Mouse (Mus musculus) midbrain, embryonic 12.5 days (tissue): ENCODE measurements around the gene Htra3. TPM values are rescaled to one million over a fixed set of nuclear protein-coding genes. Genes with fewer than 3 reads are reported as not detected.

ENCODE experiments used
- ATAC-seq: fragments of 200-750 bp; cut with Nextera tagmentation; 2 replicates; pipeline ENCODE4 v1.8.0; 2017; ENCODE audit warnings: low read depth, moderate TSS enrichment, moderate library complexity; ENCODE audit not compliant: low FRiP score
- H3K27ac ChIP-seq: fragments of 300-500 bp; sonication (generic); replicated peaks from 2 replicates; pipeline ENCODE4 v1.5.1; 2016; ENCODE audit warnings: mild to moderate bottlenecking
- H3K27me3 ChIP-seq: fragments of 300-500 bp; sonication (generic); 2 replicates; pipeline ENCODE4 v1.6.1; 2016; ENCODE audit warnings: mild to moderate bottlenecking
- H3K36me3 ChIP-seq: fragments of 300-500 bp; sonication (generic); 2 replicates; pipeline ENCODE4 v1.6.1; 2016
- H3K4me1 ChIP-seq: fragments of 300-500 bp; sonication (generic); 2 replicates; pipeline ENCODE4 v1.6.1; 2016
- H3K4me2 ChIP-seq: fragments of 300-500 bp; sonication (generic); replicated peaks from 2 replicates; pipeline ENCODE4 v1.6.1; 2016; ENCODE audit warnings: mild to moderate bottlenecking, moderate library complexity
- H3K4me3 ChIP-seq: fragments of 300-500 bp; sonication (generic); 2 replicates; pipeline ENCODE4 v1.5.1; 2016; ENCODE audit warnings: mild to moderate bottlenecking
- H3K9ac ChIP-seq: fragments of 300-500 bp; sonication (generic); replicated peaks from 2 replicates; pipeline ENCODE4 v1.6.1; 2016; ENCODE audit warnings: mild to moderate bottlenecking, moderate library complexity
- H3K9me3 ChIP-seq: fragments of 300-500 bp; sonication (generic); 2 replicates; pipeline ENCODE4 v1.6.1; 2016; ENCODE audit warnings: mild to moderate bottlenecking
- WGBS: fragments of 180-500 bp; shearing (Covaris S2); methylation state at CpG from one replicate; pipeline ENCODE4 v1.1.7; 2016; 5-methylcytosine and 5-hydroxymethylcytosine counted together
- polyA plus RNA-seq: library from polyadenylated mRNA; unstranded; fragments of >200 nt; fragmentation: Nextera tagmentation; extraction: Ambion mirVana; gene quantifications from 2 replicates; pipeline ENCODE4 v1.2.1, GENCODE M21; 2016

Gene Htra3
- polyA plus RNA-seq, 1 experiment from 2014 or later: 7.8 TPM

GRCm38 (mm10) chr5:35627307-35627840 is 52.2 kb downstream of the Htra3 start:
- Histone ChIP-seq H3K9me3 (no peaks in the 10 kb centered on the region), H3K4me2 (no peak overlapping the region), H3K4me3 (no peak overlapping the region), H3K27me3 (no peaks in the 10 kb centered on the region), H3K27ac (no peak overlapping the region), H3K36me3 (no peaks in the 10 kb centered on the region), H3K9ac (no peak overlapping the region), H3K4me1 (no peaks in the 10 kb centered on the region)
- ATAC-seq: no peak
- 64% methylated on average over 7 of the region's 7 CpGs for WGBS

- H3K27me3 ChIP-seq: no peaks in the 10 kb centered on the region
- WGBS: 84% methylated on average over 2 of the region's 2 CpGs
- H3K4me3 ChIP-seq: no peak overlapping the region
- no peak overlapping the region for H3K27ac ChIP-seq
- H3K4me1 ChIP-seq: peaks cover 2% of the 10 kb centered on the region; the same call in 1 of the 2 replicates
- H3K36me3 ChIP-seq: no peaks in the 10 kb centered on the region
- no peak overlapping the region for H3K9ac ChIP-seq
- H3K4me2 ChIP-seq: no peak overlapping the region
- ATAC-seq: no peak
- no peaks in the 10 kb centered on the region for H3K9me3 ChIP-seq
Observed at GRCm38 (mm10) chr5:35626408-35626807, 53.2 kb downstream of the Htra3 start.

GRCm38 (mm10) chr5:35624751-35625239 is 54.8 kb downstream of the Htra3 start:
- Histone ChIP-seq H3K27me3 (no peaks in the 10 kb centered on the region), H3K4me3 (no peak overlapping the region), H3K4me1 (peaks cover 6% of the 10 kb centered on the region; the same call in 1 of the 2 replicates), H3K36me3 (no peaks in the 10 kb centered on the region), H3K9me3 (no peaks in the 10 kb centered on the region), H3K9ac (no peak overlapping the region), H3K4me2 (no peak overlapping the region), H3K27ac (no peak overlapping the region)
- WGBS: 81% methylated on average over 4 of the region's 4 CpGs
- ATAC-seq: no peak

GRCm38 (mm10) chr5:35623831-35624230 is 55.8 kb downstream of the Htra3 start:
- H3K4me1 ChIP-seq: peaks cover 6% of the 10 kb centered on the region; the same call in 1 of the 2 replicates
- no peak overlapping the region for H3K4me2 ChIP-seq
- no peak for ATAC-seq
- no peak overlapping the region for H3K4me3 ChIP-seq
- H3K36me3 ChIP-seq: no peaks in the 10 kb centered on the region
- H3K27me3 ChIP-seq: no peaks in the 10 kb centered on the region
- H3K27ac ChIP-seq: no peak overlapping the region
- no peak overlapping the region for H3K9ac ChIP-seq
- no peaks in the 10 kb centered on the region for H3K9me3 ChIP-seq

GRCm38 (mm10) chr5:35621114-35621513 is 58.5 kb downstream of the Htra3 start:
- ATAC-seq: no peak
- H3K4me2 ChIP-seq: no peak overlapping the region
- WGBS: 51% methylated on average over 4 of the region's 4 CpGs
- H3K36me3 ChIP-seq: no peaks in the 10 kb centered on the region
- no peaks in the 10 kb centered on the region for H3K27me3 ChIP-seq
- no peaks in the 10 kb centered on the region for H3K9me3 ChIP-seq
- H3K4me3 ChIP-seq: no peak overlapping the region
- peaks cover 9% of the 10 kb centered on the region; the same call in 1 of the 2 replicates for H3K4me1 ChIP-seq
- no peak overlapping the region for H3K27ac ChIP-seq
- H3K9ac ChIP-seq: no peak overlapping the region

GRCm38 (mm10) chr5:35616943-35617342 is 62.6 kb downstream of the Htra3 start:
- Histone ChIP-seq H3K4me3 (no peak overlapping the region), H3K36me3 (no peaks in the 10 kb centered on the region), H3K9me3 (no peaks in the 10 kb centered on the region), H3K27ac (no peak overlapping the region), H3K4me1 (peaks cover 9% of the 10 kb centered on the region; the same call in 1 of the 2 replicates), H3K9ac (no peak overlapping the region), H3K27me3 (no peaks in the 10 kb centered on the region), H3K4me2 (no peak overlapping the region)
- WGBS: 41% methylated on average over 5 of the region's 5 CpGs
- ATAC-seq: no peak

- 90% methylated on average over 8 of the region's 8 CpGs for WGBS
- no peaks in the 10 kb centered on the region for H3K9me3 ChIP-seq
- no peak overlapping the region for H3K9ac ChIP-seq
- no peak overlapping the region for H3K4me2 ChIP-seq
- 0 out of 2 replicates have a peak, but pooled peaks cover 9% of the 10 kb centered on the region for H3K36me3 ChIP-seq
- H3K4me1 ChIP-seq: peaks cover 23% of the 10 kb centered on the region
- no peak overlapping the region for H3K4me3 ChIP-seq
- no peak for ATAC-seq
- no peaks in the 10 kb centered on the region; the same call in 1 of the 2 replicates for H3K27me3 ChIP-seq
- H3K27ac ChIP-seq: no peak overlapping the region
Observed at GRCm38 (mm10) chr5:35612722-35613121, 66.9 kb downstream of the Htra3 start.

- Histone ChIP-seq H3K36me3 (0 out of 2 replicates have a peak, but pooled peaks cover 9% of the 10 kb centered on the region), H3K9me3 (no peaks in the 10 kb centered on the region), H3K4me1 (peaks cover 23% of the 10 kb centered on the region), H3K4me2 (no peak overlapping the region), H3K9ac (no peak overlapping the region), H3K27ac (no peak overlapping the region), H3K27me3 (no peaks in the 10 kb centered on the region; the same call in 1 of the 2 replicates), H3K4me3 (no peak overlapping the region)
- ATAC-seq: no peak
- WGBS: 87% methylated on average over 11 of the region's 11 CpGs
Observed at GRCm38 (mm10) chr5:35611900-35612299, 67.7 kb downstream of the Htra3 start.

GRCm38 (mm10) chr5:35611170-35611569 is 68.4 kb downstream of the Htra3 start:
- WGBS: 92% methylated on average over 9 of the region's 9 CpGs

GRCm38 (mm10) chr5:35610381-35610780 is 69.2 kb downstream of the Htra3 start:
- no peak overlapping the region for H3K9ac ChIP-seq
- peaks cover 9% of the 10 kb centered on the region; the same call in 1 of the 2 replicates for H3K36me3 ChIP-seq
- H3K27ac ChIP-seq: no peak overlapping the region
- no peak for ATAC-seq
- no peak overlapping the region for H3K4me2 ChIP-seq
- H3K4me3 ChIP-seq: no peak overlapping the region
- H3K4me1 ChIP-seq: peaks cover 20% of the 10 kb centered on the region
- H3K9me3 ChIP-seq: no peaks in the 10 kb centered on the region
- 89% methylated on average over 7 of the region's 7 CpGs for WGBS
- no peaks in the 10 kb centered on the region; the same call in 1 of the 2 replicates for H3K27me3 ChIP-seq

More at GRCm38 (mm10) chr5:35611170-35611569, 68.4 kb downstream of the Htra3 start:
- 0 out of 2 replicates have a peak, but pooled peaks cover 9% of the 10 kb centered on the region for H3K36me3 ChIP-seq
- peaks cover 20% of the 10 kb centered on the region for H3K4me1 ChIP-seq
- no peak overlapping the region for H3K4me3 ChIP-seq
- H3K27me3 ChIP-seq: no peaks in the 10 kb centered on the region; the same call in 1 of the 2 replicates
- H3K27ac ChIP-seq: no peak overlapping the region
- H3K9me3 ChIP-seq: no peaks in the 10 kb centered on the region
- no peak overlapping the region for H3K9ac ChIP-seq
- no peak overlapping the region for H3K4me2 ChIP-seq
- ATAC-seq: no peak

- Histone ChIP-seq H3K27me3 (no peaks in the 10 kb centered on the region; the same call in 1 of the 2 replicates), H3K9ac (no peak overlapping the region), H3K9me3 (no peaks in the 10 kb centered on the region), H3K4me2 (no peak overlapping the region), H3K4me1 (peaks cover 20% of the 10 kb centered on the region), H3K27ac (0 out of 2 replicates have a peak overlapping the region, but pooled peaks have one; percentile 12), H3K36me3 (peaks cover 9% of the 10 kb centered on the region; the same call in 1 of the 2 replicates), H3K4me3 (no peak overlapping the region)
- WGBS: 81% methylated on average over 2 of the region's 2 CpGs
- no peak for ATAC-seq
Observed at GRCm38 (mm10) chr5:35609971-35610370, 69.6 kb downstream of the Htra3 start.

- Histone ChIP-seq H3K27ac (peak overlapping the region; percentile 12), H3K27me3 (no peaks in the 10 kb centered on the region; the same call in 1 of the 2 replicates), H3K9me3 (no peaks in the 10 kb centered on the region), H3K36me3 (peaks cover 9% of the 10 kb centered on the region; the same call in 1 of the 2 replicates), H3K4me3 (no peak overlapping the region), H3K9ac (no peak overlapping the region), H3K4me1 (peaks cover 20% of the 10 kb centered on the region), H3K4me2 (peak overlapping the region; percentile 26; the same call in 1 of the 2 replicates)
- peak; percentile 55 for ATAC-seq
- 7% methylated on average over 12 of the region's 12 CpGs for WGBS
Observed at GRCm38 (mm10) chr5:35609381-35609780, 70.2 kb downstream of the Htra3 start.
